Mouse (Mus musculus): ENCODE results near the gene Cnpy3.
A peak's percentile ranks its signal among the peaks of the same experiment; 100 is the strongest.

GRCm38 (mm10) chr17:46782341-46783221, 30.6 kb upstream of the Cnpy3 start, which contains the start of gene Rpl7l1:
- TF ChIP-seq CTCF (IDR thresholded peaks at IDR 0.05; ENCODE audit: low read depth) (peak; percentile 80), EP300 (IDR thresholded peaks at IDR 0.05; ENCODE audit: low read depth) (0 out of 2 replicates have a peak, but pooled peaks have one; percentile 14)
